Mouse (Mus musculus) granulocyte monocyte progenitor cell, adult 5-6 weeks (primary cell): ENCODE results near the gene Cenpp. TPM values are rescaled to one million over a fixed set of nuclear protein-coding genes. Genes with fewer than 3 reads are reported as not detected.

Experiments
- ATAC-seq: replicated peaks from 2 replicates; pipeline ENCODE4 v1.8.0; 2016; ENCODE audit warnings: mild to moderate bottlenecking, moderate TSS enrichment, inconsistent platforms; ENCODE audit not compliant: poor library complexity, severe bottlenecking
- total RNA-seq, 2 experiments: library from RNA; stranded (forward) in 1 of 2; stranded (reverse) in 1 of 2; fragments of 200-712, 200-1000 nt in 1 of 2; fragments of >200 nt in 1 of 2; fragmentation: Nextera tagmentation in 1 of 2; gene quantifications; 2 replicates each; pipeline ENCODE4 v1.2.3; 2014 to 2017

Gene Cenpp
- total RNA-seq, 2 experiments from 2014 or later = 27.6 to 46.5 TPM

GRCm38 (mm10) chr13:49544279-49544678, 108.3 kb downstream of the Cenpp start, which contains the start of gene Aspn:
Gene Aspn (plus strand): TSS chr13:49544443.
- ATAC-seq = no peak

GRCm38 (mm10) chr13:49538693-49539092, 113.9 kb downstream of the Cenpp start:
- no peak for ATAC-seq

DNA sequence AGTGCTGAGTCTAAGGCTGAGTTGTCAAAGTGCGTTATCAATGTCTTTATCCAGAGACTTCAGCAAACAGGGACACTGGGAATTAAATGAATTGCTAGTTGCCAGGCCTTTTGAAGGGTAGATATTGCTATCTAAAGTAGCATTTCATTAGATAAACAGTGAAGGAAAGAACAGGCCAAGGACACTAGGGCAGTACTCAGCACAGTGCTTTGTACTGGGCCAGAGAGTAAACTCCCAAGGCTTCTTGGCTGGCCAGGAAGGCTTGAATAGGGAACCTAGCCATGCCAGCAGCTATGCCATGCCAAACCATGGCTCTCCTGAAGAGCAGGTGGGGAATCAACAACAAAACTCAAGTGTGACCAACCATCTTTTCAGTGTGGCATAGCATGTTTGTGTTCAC, 115.6 kb downstream of the Cenpp start:
- no peak for ATAC-seq

DNA sequence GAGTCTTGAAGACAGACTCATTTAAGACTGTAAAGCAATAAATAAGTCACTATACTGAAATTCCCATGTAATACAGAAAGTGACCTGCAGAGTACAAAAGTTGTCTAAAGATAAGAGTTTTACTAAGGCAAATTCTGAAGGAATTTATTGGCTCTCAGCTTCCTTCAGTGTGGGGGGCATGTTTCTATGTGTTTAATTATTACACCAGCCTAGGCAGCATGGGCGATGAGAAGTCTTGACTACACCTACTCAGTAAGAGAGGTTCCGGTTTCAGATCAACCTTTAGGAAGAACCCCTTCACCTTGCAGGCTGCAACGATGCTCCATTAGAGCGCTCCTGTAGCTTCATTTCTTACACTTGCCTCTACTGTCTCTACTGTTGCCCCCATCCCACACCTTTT, 121.9 kb downstream of the Cenpp start:
- ATAC-seq = no peak

GRCm38 (mm10) chr13:49526235-49526634, 126.3 kb downstream of the Cenpp start:
- ATAC-seq = no peak

GRCm38 (mm10) chr13:49518761-49519160, 133.8 kb downstream of the Cenpp start:
- ATAC-seq = peak; percentile 84

GRCm38 (mm10) chr13:49507176-49507575, 145.4 kb downstream of the Cenpp start:
- no peak for ATAC-seq

GRCm38 (mm10) chr13:49505776-49506175, 146.8 kb downstream of the Cenpp start:
- ATAC-seq = no peak

- no peak for ATAC-seq
Observed at GRCm38 (mm10) chr13:49504510-49504909, 148.1 kb downstream of the Cenpp start, which contains the start of gene Ecm2. Gene Ecm2 (plus strand): TSS chr13:49504810.

GRCm38 (mm10) chr13:49492376-49493368, 159.9 kb downstream of the Cenpp start, which contains the start of gene Tes3-ps:
Gene Tes3-ps (plus strand): TSS chr13:49493318.
- ATAC-seq = no peak

- no peak for ATAC-seq
Observed at GRCm38 (mm10) chr13:49485388-49485787, 167.2 kb downstream of the Cenpp start.

GRCm38 (mm10) chr13:49480551-49480950, 172.0 kb downstream of the Cenpp start:
- ATAC-seq = no peak

DNA sequence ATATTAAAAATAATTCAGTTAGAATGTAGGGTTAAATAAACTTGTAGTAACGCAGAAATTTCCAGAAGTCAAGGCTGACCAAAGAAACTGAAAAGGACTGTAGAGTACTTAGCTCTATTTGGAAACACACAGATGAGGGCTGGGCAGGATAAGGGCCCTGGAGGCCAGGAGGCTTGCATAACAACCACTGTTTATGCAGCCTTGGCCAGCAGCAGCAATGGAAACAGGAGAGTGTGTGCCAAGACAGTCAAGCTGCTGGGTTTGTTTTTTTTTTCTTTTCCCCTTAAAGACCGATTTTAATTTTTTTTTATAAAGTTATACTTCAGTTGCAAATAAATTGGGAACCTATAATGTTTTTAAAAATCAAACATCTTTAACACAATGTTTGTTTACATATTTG, 172.5 kb downstream of the Cenpp start:
- no peak for ATAC-seq

DNA sequence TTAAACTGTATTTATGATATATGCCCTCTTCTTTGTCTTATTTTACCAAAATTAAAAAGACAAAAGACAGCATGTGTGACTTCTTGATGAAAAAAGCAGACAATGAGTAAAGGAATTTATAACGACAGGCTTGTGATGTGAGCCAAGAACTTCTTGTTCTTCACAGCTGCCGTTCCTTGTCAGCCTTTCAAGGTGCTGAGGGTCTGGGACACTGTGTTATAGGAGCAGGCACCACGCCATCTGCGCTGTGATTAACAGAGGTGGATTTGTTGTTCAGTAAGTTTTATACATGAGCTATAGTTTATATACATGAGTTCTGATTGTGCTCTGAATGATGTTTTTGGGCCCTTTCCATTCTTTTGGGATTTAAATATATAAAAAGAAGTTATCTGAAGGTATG, 173.2 kb downstream of the Cenpp start:
- ATAC-seq = no peak

DNA sequence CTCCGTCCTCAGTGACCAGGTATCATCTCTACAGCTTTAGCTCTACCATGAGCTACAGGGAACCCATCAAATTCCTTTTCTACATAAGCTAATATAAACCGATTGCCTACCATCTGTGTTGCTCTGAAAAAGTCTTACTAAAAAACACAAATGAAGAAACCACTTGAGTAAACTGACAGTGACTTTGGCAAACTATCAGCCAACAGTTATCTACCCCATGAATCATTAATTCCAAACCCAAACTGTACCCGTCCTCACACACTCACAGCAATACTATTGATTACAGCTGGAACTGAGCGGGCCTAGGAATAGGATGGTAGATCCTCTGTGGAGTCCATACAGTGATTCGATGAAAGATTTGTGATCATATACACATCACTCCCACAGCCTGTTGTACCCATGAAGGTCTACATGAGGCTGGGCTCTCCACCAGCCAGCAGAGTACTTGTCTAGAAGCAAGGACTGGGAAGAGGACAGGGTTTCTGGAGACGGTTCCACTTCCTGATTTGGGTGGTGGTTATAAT, 173.7 kb downstream of the Cenpp start:
- ATAC-seq = no peak

DNA sequence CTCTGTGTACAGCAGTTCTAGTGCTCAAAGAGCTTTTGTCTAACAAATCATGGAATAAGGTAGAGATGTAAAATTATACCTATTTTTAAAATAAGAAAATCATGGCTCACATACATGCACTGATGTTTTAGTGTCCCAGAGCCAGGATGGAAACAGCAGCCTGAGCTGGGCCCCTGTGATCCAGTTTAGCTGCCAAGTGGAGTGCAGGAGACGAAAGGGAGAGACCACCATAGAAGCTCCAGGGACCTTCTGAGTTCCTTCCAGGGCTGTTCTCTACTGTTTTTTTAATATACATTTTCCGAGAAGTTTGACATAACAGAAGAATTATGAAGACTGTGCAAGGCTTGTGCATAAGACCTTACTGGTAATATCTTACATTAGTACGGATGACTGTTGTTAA, 174.7 kb downstream of the Cenpp start:
- ATAC-seq = no peak

DNA sequence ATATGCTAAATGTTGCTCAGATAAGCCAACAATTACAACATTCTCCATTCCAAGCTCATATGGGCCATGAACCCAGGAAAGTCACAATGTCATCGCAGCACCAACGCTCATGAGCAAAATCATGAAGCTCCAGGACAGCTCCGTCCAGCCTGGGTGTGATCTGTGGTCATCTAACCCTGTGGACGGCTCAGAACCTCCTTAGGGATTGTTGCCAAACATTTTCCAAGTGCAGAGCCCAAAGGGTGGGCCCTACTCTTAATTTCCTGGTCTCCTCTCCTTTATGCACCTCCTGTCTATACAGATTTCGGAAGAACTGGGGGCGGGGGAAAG, 179.9 kb downstream of the Cenpp start:
- no peak for ATAC-seq

GRCm38 (mm10) chr13:49471981-49472675, 180.5 kb downstream of the Cenpp start:
- ATAC-seq = no peak

DNA sequence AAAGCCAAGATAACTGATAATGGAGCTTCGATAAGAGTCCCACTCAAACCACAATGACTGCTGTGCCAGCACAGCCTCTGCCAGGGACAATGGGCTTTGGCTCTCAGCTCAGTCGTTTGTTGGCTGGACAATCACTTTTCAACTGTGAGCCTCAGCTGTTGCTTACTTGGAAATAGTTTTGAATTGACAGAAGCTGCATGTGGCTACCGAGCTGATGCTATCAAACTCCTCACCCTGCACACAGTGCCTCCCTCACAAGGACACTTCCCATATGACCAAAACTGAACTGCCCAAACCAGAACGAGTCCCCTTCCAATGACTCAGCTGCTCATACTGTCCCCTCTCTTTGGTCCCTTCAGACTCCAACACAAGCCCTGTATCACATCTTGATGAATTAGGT, 181.8 kb downstream of the Cenpp start:
- ATAC-seq = no peak

DNA sequence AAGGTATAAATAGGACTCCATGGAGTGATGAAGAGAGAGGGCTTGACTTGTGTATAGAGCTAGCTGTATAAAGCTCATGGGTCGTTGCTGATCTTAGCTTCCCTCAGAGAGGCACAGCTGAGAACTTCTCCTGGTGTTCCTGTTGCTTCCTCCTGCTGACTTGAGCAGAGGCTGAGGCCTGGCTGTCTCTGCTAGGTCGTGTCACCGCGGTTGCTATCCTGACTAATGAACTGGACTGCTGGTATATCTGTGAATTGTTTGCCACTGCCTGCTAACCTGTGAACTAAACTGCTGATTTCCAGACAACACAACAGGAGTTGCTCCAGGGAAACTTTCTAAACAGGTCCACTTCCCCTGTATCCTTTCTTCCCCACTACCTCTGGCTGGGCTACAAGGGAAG, 182.3 kb downstream of the Cenpp start:
- ATAC-seq = no peak

DNA sequence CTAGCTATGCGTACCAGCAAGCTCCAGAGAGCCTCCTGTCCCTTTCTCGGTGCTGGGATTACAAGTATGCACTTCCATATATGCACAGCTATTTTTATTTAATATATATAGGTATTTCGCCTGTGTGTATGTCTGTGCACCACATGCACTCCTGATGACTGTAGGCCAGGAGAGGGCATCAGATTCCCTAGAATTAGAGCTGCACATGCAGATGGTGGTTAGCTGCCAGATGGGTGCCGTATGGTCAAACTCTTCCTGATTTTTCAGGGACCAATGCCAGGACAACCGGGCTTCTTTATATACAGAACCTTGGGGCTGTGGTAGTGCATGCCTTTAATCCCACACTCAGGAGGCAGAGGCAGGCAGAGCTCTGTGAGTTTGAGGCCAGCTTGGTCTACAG, 183.6 kb downstream of the Cenpp start:
- ATAC-seq = no peak
